Mouse (Mus musculus): ENCODE results near the gene Pdik1l. TPM values are rescaled to one million over a fixed set of nuclear protein-coding genes. Genes with fewer than 3 reads are reported as not detected.
"Not testable (repeated sequence)": the region's sequence is repeated elsewhere in the genome, so short reads cannot be mapped to it uniquely, and the experiment has no call there.

Gene Pdik1l
- polyA plus RNA-seq, 2 experiments: 9.6 to 18.4 TPM

GRCm38 (mm10) chr4:134271979-134272378, 15.7 kb downstream of the Pdik1l start:
- ATAC-seq (ENCODE audit: low FRiP score, low read depth) (no peak), DNase-seq (ENCODE audit: low spot score) (no peak)
- H3K4me2 ChIP-seq (replicated peaks; ENCODE audit: low read depth, low read length, severe bottlenecking): no peak overlapping the region
- no peak overlapping the region for H3K9ac ChIP-seq (ENCODE audit: low read depth, low read length, severe bottlenecking)
- peaks cover 11% of the 10 kb centered on the region for H3K36me3 ChIP-seq (ENCODE audit: control insufficient read depth, insufficient read depth, low read length)
- no peaks in the 10 kb centered on the region for H3K9me3 ChIP-seq (ENCODE audit: control insufficient read depth, low read length)
- no peak for TF ChIP-seq POLR2A (IDR thresholded peaks at IDR 0.05; ENCODE audit: borderline replicate concordance, extremely low read depth, insufficient read depth, insufficient read length)
- WGBS: 77% methylated on average over 7 of the region's 7 CpGs
- no peaks in the 10 kb centered on the region; the same call in 1 of the 2 replicates for H3K4me1 ChIP-seq (ENCODE audit: control insufficient read depth, insufficient read depth, low read length)
- H3K27ac ChIP-seq (replicated peaks; ENCODE audit: low read depth, low read length): no peak overlapping the region
- no peaks in the 10 kb centered on the region for H3K27me3 ChIP-seq (ENCODE audit: control insufficient read depth, insufficient read depth, low read length)
- H3K4me3 ChIP-seq (replicated peaks; ENCODE audit: low read length): no peak overlapping the region

GRCm38 (mm10) chr4:134269622-134270021, 18.1 kb downstream of the Pdik1l start:
- ATAC-seq (ENCODE audit: low FRiP score, low read depth); H3K9me3 ChIP-seq (ENCODE audit: control insufficient read depth, low read length); H3K9ac ChIP-seq (ENCODE audit: low read depth, low read length, severe bottlenecking); H3K4me3 ChIP-seq (replicated peaks; ENCODE audit: low read length); H3K27me3 ChIP-seq (ENCODE audit: control insufficient read depth, insufficient read depth, low read length); DNase-seq (ENCODE audit: low spot score); H3K4me2 ChIP-seq (replicated peaks; ENCODE audit: low read depth, low read length, severe bottlenecking); H3K4me1 ChIP-seq (ENCODE audit: control insufficient read depth, insufficient read depth, low read length); H3K27ac ChIP-seq (replicated peaks; ENCODE audit: low read depth, low read length); H3K36me3 ChIP-seq (ENCODE audit: control insufficient read depth, insufficient read depth, low read length): not testable (repeated sequence)

DNA sequence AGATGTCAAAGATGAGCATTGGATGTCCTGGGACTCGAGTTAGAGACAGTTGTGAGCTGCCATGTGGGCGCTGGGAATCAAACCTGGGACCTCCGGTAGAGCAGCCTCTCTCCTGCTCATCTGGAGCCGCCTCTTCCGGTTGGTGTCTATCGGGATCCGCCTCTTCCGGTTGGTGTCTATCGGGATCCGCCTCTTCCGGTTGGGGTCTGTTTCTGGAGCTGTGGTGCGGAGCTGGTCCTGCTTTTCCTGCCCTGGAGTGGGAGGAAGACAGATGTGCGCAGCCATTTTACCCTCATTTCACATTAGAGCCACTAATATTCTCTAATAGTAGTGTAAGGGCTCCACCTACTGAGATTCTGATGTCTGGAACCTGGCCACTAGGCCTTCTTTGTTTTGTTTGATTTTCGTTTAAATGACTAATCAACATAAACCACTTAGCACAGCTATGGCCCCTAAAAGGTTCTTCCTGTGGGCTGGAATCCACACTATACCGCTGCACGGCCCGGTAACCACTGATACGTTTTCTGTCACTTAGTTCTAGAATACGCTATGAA, 19.5 kb downstream of the Pdik1l start:
- Histone ChIP-seq H3K4me3 (replicated peaks; ENCODE audit: low read length) (no peak overlapping the region), H3K27me3 (ENCODE audit: control insufficient read depth, insufficient read depth, low read length) (no peaks in the 10 kb centered on the region), H3K36me3 (ENCODE audit: control insufficient read depth, insufficient read depth, low read length) (no peaks in the 10 kb centered on the region), H3K27ac (replicated peaks; ENCODE audit: low read depth, low read length) (no peak overlapping the region), H3K4me2 (replicated peaks; ENCODE audit: low read depth, low read length, severe bottlenecking) (no peak overlapping the region), H3K9ac (ENCODE audit: low read depth, low read length, severe bottlenecking) (no peak overlapping the region), H3K4me1 (ENCODE audit: control insufficient read depth, insufficient read depth, low read length) (no peaks in the 10 kb centered on the region; the same call in 1 of the 2 replicates), H3K9me3 (ENCODE audit: control insufficient read depth, low read length) (no peaks in the 10 kb centered on the region)
- DNase-seq (ENCODE audit: low spot score) (no peak), ATAC-seq (ENCODE audit: low FRiP score, low read depth) (no peak)
- TF ChIP-seq POLR2A (IDR thresholded peaks at IDR 0.05; ENCODE audit: borderline replicate concordance, extremely low read depth, insufficient read depth, insufficient read length): no peak
- WGBS: 86% methylated on average over 19 of the region's 19 CpGs

DNA sequence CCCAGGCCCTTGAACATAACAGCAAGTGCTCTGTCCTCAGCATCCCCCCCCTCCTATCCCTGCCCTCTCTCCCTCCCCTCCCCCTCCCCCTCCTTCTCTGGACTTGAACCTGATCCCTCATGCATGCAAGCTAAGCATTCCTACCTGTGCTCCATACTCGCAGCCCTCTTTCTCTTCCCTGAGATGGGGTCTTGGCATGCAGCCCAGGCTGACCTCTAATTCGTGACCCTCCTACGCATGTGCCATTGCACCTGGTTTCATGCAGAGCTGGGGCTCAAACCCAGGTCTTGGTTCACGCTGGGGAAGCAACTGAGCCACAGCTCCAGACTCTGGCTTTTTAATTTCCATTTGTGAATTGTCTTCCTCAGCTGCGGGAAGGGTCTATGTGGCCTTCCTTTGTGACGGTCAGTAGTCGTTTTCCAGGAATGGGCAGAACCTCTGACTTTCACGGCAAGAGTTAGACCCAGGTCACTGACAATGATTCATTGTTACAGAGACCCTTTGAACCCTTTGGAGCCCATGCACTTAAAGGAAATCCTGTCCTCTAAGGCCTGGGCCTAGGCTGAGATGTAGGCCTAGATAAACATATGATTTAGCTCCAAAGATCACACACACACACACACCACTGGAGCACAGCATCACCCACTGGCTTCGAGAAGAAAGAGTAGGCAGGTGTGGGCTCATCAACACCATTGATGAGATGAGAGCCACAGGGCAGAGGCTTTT, 21.7 kb downstream of the Pdik1l start:
- WGBS: 54% methylated on average over 9 of the region's 9 CpGs
- no peak for TF ChIP-seq POLR2A (IDR thresholded peaks at IDR 0.05; ENCODE audit: borderline replicate concordance, extremely low read depth, insufficient read depth, insufficient read length)
- no peak overlapping the region for H3K9ac ChIP-seq (ENCODE audit: low read depth, low read length, severe bottlenecking)
- H3K4me3 ChIP-seq (replicated peaks; ENCODE audit: low read length): no peak overlapping the region
- H3K4me1 ChIP-seq (ENCODE audit: control insufficient read depth, insufficient read depth, low read length): no peaks in the 10 kb centered on the region
- no peaks in the 10 kb centered on the region for H3K9me3 ChIP-seq (ENCODE audit: control insufficient read depth, low read length)
- DNase-seq (ENCODE audit: low spot score) (no peak), ATAC-seq (ENCODE audit: low FRiP score, low read depth) (no peak)
- no peaks in the 10 kb centered on the region for H3K27me3 ChIP-seq (ENCODE audit: control insufficient read depth, insufficient read depth, low read length)
- no peak overlapping the region for H3K4me2 ChIP-seq (replicated peaks; ENCODE audit: low read depth, low read length, severe bottlenecking)
- no peak overlapping the region for H3K27ac ChIP-seq (replicated peaks; ENCODE audit: low read depth, low read length)
- H3K36me3 ChIP-seq (ENCODE audit: control insufficient read depth, insufficient read depth, low read length): no peaks in the 10 kb centered on the region

- no peak overlapping the region for H3K4me3 ChIP-seq (replicated peaks; ENCODE audit: low read length)
- H3K36me3 ChIP-seq (ENCODE audit: control insufficient read depth, insufficient read depth, low read length): no peaks in the 10 kb centered on the region
- H3K9ac ChIP-seq (ENCODE audit: low read depth, low read length, severe bottlenecking): no peak overlapping the region
- no peaks in the 10 kb centered on the region for H3K4me1 ChIP-seq (ENCODE audit: control insufficient read depth, insufficient read depth, low read length)
- DNase-seq (ENCODE audit: low spot score): no peak
- TF ChIP-seq POLR2A (IDR thresholded peaks at IDR 0.05; ENCODE audit: borderline replicate concordance, extremely low read depth, insufficient read depth, insufficient read length): no peak
- no peaks in the 10 kb centered on the region for H3K9me3 ChIP-seq (ENCODE audit: control insufficient read depth, low read length)
- no peak overlapping the region for H3K27ac ChIP-seq (replicated peaks; ENCODE audit: low read depth, low read length)
- no peaks in the 10 kb centered on the region for H3K27me3 ChIP-seq (ENCODE audit: control insufficient read depth, insufficient read depth, low read length)
- ATAC-seq (ENCODE audit: low FRiP score, low read depth): no peak
- 28% methylated on average over 6 of the region's 6 CpGs for WGBS
- H3K4me2 ChIP-seq (replicated peaks; ENCODE audit: low read depth, low read length, severe bottlenecking): no peak overlapping the region
These were observed 24.5 kb downstream of the Pdik1l start for GRCm38 (mm10) chr4:134263191-134263590.

Data from limb, embryonic 14.5 days (tissue).